Mouse (Mus musculus) small intestine, adult 2 months (tissue): ENCODE measurements around the gene Zfp760. TPM values are rescaled to one million over a fixed set of nuclear protein-coding genes. Genes with fewer than 3 reads are reported as not detected.
"Not testable (repeated sequence)": the region's sequence is repeated elsewhere in the genome, so short reads cannot be mapped to it uniquely, and the experiment has no call there.

Experiments used
- H3K27ac ChIP-seq: fragments of 200-500 bp; 2 replicates; pipeline ENCODE4 v1.5.1; 2012; ENCODE audit warnings: low read depth, low read length, control low read depth, inconsistent platforms; ENCODE audit not compliant: insufficient read depth
- H3K27me3 ChIP-seq: fragments of 200-500 bp; 2 replicates; pipeline ENCODE4 v1.6.1; 2012; ENCODE audit warnings: mild to moderate bottlenecking, moderate library complexity, low read length, inconsistent platforms; ENCODE audit not compliant: control insufficient read depth, insufficient read depth
- H3K36me3 ChIP-seq: fragments of 200-500 bp; 2 replicates; pipeline ENCODE4 v1.6.1; 2012; ENCODE audit warnings: mild to moderate bottlenecking, low read length, control low read depth, inconsistent platforms; ENCODE audit not compliant: control insufficient read depth, insufficient read depth
- H3K4me1 ChIP-seq: fragments of 200-500 bp; 2 replicates; pipeline ENCODE4 v1.6.1; 2012; ENCODE audit warnings: low read length, inconsistent platforms, mixed read lengths; ENCODE audit not compliant: control insufficient read depth, insufficient read depth, insufficient read length
- H3K4me3 ChIP-seq: fragments of 200-500 bp; 2 replicates; pipeline ENCODE4 v1.5.1; 2012; ENCODE audit warnings: low read depth, mild to moderate bottlenecking, control low read depth, inconsistent platforms, low read length, moderate library complexity
- CTCF ChIP-seq: fragments of 200-500 bp; IDR thresholded peaks from 2 replicates; pipeline ENCODE4 v1.5.1; 2012; ENCODE audit warnings: low read depth, mild to moderate bottlenecking, control low read depth, inconsistent platforms, low read length, moderate library complexity, mixed read lengths; ENCODE audit not compliant: insufficient replicate concordance, insufficient read length; ENCODE audit errors: extremely low read depth
- POLR2A ChIP-seq: fragments of 200-500 bp; IDR thresholded peaks from 2 replicates; pipeline ENCODE4 v1.6.1; 2012; ENCODE audit warnings: low read depth, mild to moderate bottlenecking, control low read depth, inconsistent platforms, low read length, moderate library complexity
- WGBS: fragments of 180-500 bp; shearing (Covaris S2); methylation state at CpG from one replicate; pipeline ENCODE4 v1.1.7; 2018; 5-methylcytosine and 5-hydroxymethylcytosine counted together
- polyA plus RNA-seq: library from polyadenylated mRNA; depleted of rRNA; stranded (reverse); fragments of >200 nt; gene quantifications from 2 replicates; pipeline ENCODE4 v1.2.3, GENCODE M21; 2012; rRNA removed

Zfp760 gene
- 0.08 and 0.20 TPM in 2 replicates for polyA plus RNA-seq

- Histone ChIP-seq H3K27ac (peak within 1 kb of the TSS; percentile 56), H3K36me3 (peaks cover 4% of the 10 kb centered on the region), H3K4me1 (peaks cover 3% of the 10 kb centered on the region; the same call in 1 of the 2 replicates), H3K4me3 (peak within 1 kb of the TSS; percentile 83), H3K27me3 (no peaks in the 10 kb centered on the region)
- 0 out of 2 replicates have a peak, but pooled peaks have one; percentile 6 for TF ChIP-seq CTCF
- TF ChIP-seq POLR2A, result peak; percentile 55; the same call in 1 of the 2 replicates
- WGBS, result 5% methylated on average over 26 of the region's 26 CpGs
Observed at GRCm38 (mm10) chr17:21707343-21707996, at the start of gene Zfp760. Gene Zfp760, plus strand, starts transcription at chr17:21707741.

- not testable (repeated sequence) for H3K4me1 ChIP-seq, H3K36me3 ChIP-seq, H3K27me3 ChIP-seq, H3K27ac ChIP-seq, H3K4me3 ChIP-seq
- WGBS, result 5% methylated on average over 1 of the region's 1 CpGs
Observed at GRCm38 (mm10) chr17:21678826-21679225, 28.7 kb upstream of the Zfp760 start.

- TF ChIP-seq CTCF (peak; percentile 18; the same call in 1 of the 2 replicates), POLR2A (no peak)
- Histone ChIP-seq H3K4me3 (peak overlapping the region; percentile 77), H3K27me3 (no peaks in the 10 kb centered on the region), H3K4me1 (peaks cover 2% of the 10 kb centered on the region; the same call in 1 of the 2 replicates), H3K36me3 (0 out of 2 replicates have a peak, but pooled peaks cover 1% of the 10 kb centered on the region), H3K27ac (peak overlapping the region; percentile 79)
- WGBS, result 3% methylated on average over 9 of the region's 9 CpGs
Observed at GRCm38 (mm10) chr17:21679273-21680018, 28.1 kb upstream of the Zfp760 start.

GRCm38 (mm10) chr17:21680019-21680376 is 27.5 kb upstream of the Zfp760 start:
- H3K4me1 ChIP-seq, H3K27me3 ChIP-seq, H3K36me3 ChIP-seq: not testable (repeated sequence)
- WGBS, result under 1% methylated on average over 10 of the region's 10 CpGs
- Histone ChIP-seq H3K27ac (peak overlapping the region; percentile 69), H3K4me3 (peak overlapping the region; percentile 77)

- Histone ChIP-seq H3K36me3 (peaks cover 8% of the 10 kb centered on the region), H3K4me1 (no peaks in the 10 kb centered on the region), H3K4me3 (no peak within 1 kb of the TSS), H3K27ac (no peak within 1 kb of the TSS), H3K27me3 (no peaks in the 10 kb centered on the region)
- 92% methylated on average over 3 of the region's 3 CpGs for WGBS
- TF ChIP-seq CTCF (no peak), POLR2A (no peak)
Observed at GRCm38 (mm10) chr17:21691560-21691959, 16.0 kb upstream of the Zfp760 start, which contains the start of gene Gm10226. Gene Gm10226, plus strand, starts transcription at chr17:21691860.

GRCm38 (mm10) chr17:21693342-21693741 is 14.2 kb upstream of the Zfp760 start:
- H3K27me3 ChIP-seq, result no peaks in the 10 kb centered on the region
- H3K4me3 ChIP-seq, result no peak overlapping the region
- H3K4me1 ChIP-seq, result no peaks in the 10 kb centered on the region
- H3K27ac ChIP-seq, result no peak overlapping the region
- peaks cover 8% of the 10 kb centered on the region for H3K36me3 ChIP-seq
- TF ChIP-seq CTCF, result no peak
- TF ChIP-seq POLR2A, result no peak
- 68% methylated on average over 3 of the region's 3 CpGs for WGBS

- no peaks in the 10 kb centered on the region for H3K4me1 ChIP-seq
- peaks cover 2% of the 10 kb centered on the region for H3K36me3 ChIP-seq
- H3K27ac ChIP-seq, result no peak overlapping the region
- no peak overlapping the region for H3K4me3 ChIP-seq
- TF ChIP-seq POLR2A, result no peak
- no peak for TF ChIP-seq CTCF
- H3K27me3 ChIP-seq, result no peaks in the 10 kb centered on the region
Observed at GRCm38 (mm10) chr17:21696073-21696472, 11.5 kb upstream of the Zfp760 start.
